Mouse (Mus musculus) stomach, embryonic 14.5 days (tissue): ENCODE measurements at regions not wholly inside any gene's neighbourhood (a gene's known extent, or its start where the extent isn't known, plus 50 kb on each side); places are given as distances from the start of the nearest gene placed in this dataset.

Experiments
- ATAC-seq: fragments of 200-750 bp; cut with Nextera tagmentation; 2 replicates; pipeline ENCODE4 v1.8.0; 2017; ENCODE audit warnings: low read depth, moderate TSS enrichment; ENCODE audit not compliant: insufficient number of reproducible peaks, insufficient read depth, low FRiP score
- H3K27ac ChIP-seq: fragments of 300-500 bp; sonication (generic); 2 replicates; pipeline ENCODE4 v1.5.1; 2014; ENCODE audit warnings: mild to moderate bottlenecking, low read length, moderate library complexity, mixed read lengths
- H3K27me3 ChIP-seq: fragments of 300-500 bp; sonication (generic); 2 replicates; pipeline ENCODE4 v1.6.1; 2014; ENCODE audit warnings: low read length, control low read depth, mixed read lengths; ENCODE audit not compliant: control insufficient read depth, insufficient read depth
- H3K36me3 ChIP-seq: fragments of 300-500 bp; sonication (generic); 2 replicates; pipeline ENCODE4 v1.6.1; 2014; ENCODE audit warnings: mild to moderate bottlenecking, control low read depth, low read length, moderate library complexity, mixed read lengths; ENCODE audit not compliant: control insufficient read depth, insufficient read depth
- H3K4me1 ChIP-seq: fragments of 300-500 bp; sonication (generic); 2 replicates; pipeline ENCODE4 v1.6.1; 2014; ENCODE audit warnings: low read length, control low read depth, mixed read lengths; ENCODE audit not compliant: control insufficient read depth, insufficient read depth
- H3K4me2 ChIP-seq: fragments of 300-500 bp; sonication (generic); replicated peaks from 2 replicates; pipeline ENCODE4 v1.6.1; 2014; ENCODE audit warnings: low read depth, low read length, control low read depth
- H3K4me3 ChIP-seq: fragments of 300-500 bp; sonication (generic); 2 replicates; pipeline ENCODE4 v1.5.1; 2014; ENCODE audit warnings: low read depth, low read length, control low read depth
- H3K9ac ChIP-seq: fragments of 300-500 bp; sonication (generic); replicated peaks from 2 replicates; pipeline ENCODE4 v1.6.1; 2014; ENCODE audit warnings: low read depth, mild to moderate bottlenecking, control low read depth, low read length, moderate library complexity, mixed read lengths
- H3K9me3 ChIP-seq: fragments of 300-500 bp; sonication (generic); 2 replicates; pipeline ENCODE4 v1.6.1; 2016; ENCODE audit warnings: low read depth, low read length, control low read depth; ENCODE audit not compliant: control insufficient read depth
- WGBS: fragments of 180-500 bp; shearing (Covaris S2); extraction: QIAGEN DNeasy Blood & Tissue Kit; methylation state at CpG from one replicate; pipeline ENCODE4 v1.1.7; 2014; 5-methylcytosine and 5-hydroxymethylcytosine counted together

GRCm38 (mm10) chr1:64220486-64220885 lies 98.4 kb upstream of the Klf7 start:
- 87% methylated on average over 1 of the region's 1 CpGs for WGBS
- H3K4me1 ChIP-seq: peaks cover 13% of the 10 kb centered on the region; the same call in 1 of the 2 replicates
- ATAC-seq: no peak

GRCm38 (mm10) chr1:64220040-64220439 lies 98.0 kb upstream of the Klf7 start:
- Histone ChIP-seq H3K4me1 (peaks cover 13% of the 10 kb centered on the region; the same call in 1 of the 2 replicates), H3K36me3 (no peaks in the 10 kb centered on the region), H3K9ac (no peak overlapping the region), H3K27me3 (no peaks in the 10 kb centered on the region), H3K27ac (no peak overlapping the region), H3K4me3 (no peak overlapping the region), H3K9me3 (no peaks in the 10 kb centered on the region), H3K4me2 (no peak overlapping the region)
- WGBS: 79% methylated on average over 5 of the region's 5 CpGs
- ATAC-seq: no peak

More at GRCm38 (mm10) chr1:64220486-64220885, 98.4 kb upstream of the Klf7 start:
- no peak overlapping the region for H3K27ac ChIP-seq
- no peaks in the 10 kb centered on the region for H3K36me3 ChIP-seq
- H3K4me3 ChIP-seq: no peak overlapping the region
- no peaks in the 10 kb centered on the region for H3K9me3 ChIP-seq
- no peak overlapping the region for H3K4me2 ChIP-seq
- H3K27me3 ChIP-seq: no peaks in the 10 kb centered on the region
- no peak overlapping the region for H3K9ac ChIP-seq

GRCm38 (mm10) chr1:64215646-64216045 lies 93.6 kb upstream of the Klf7 start:
- Histone ChIP-seq H3K4me2 (no peak overlapping the region), H3K4me1 (no peaks in the 10 kb centered on the region), H3K9ac (no peak overlapping the region), H3K4me3 (no peak overlapping the region), H3K27me3 (no peaks in the 10 kb centered on the region), H3K36me3 (no peaks in the 10 kb centered on the region), H3K9me3 (no peaks in the 10 kb centered on the region), H3K27ac (no peak overlapping the region)
- WGBS: 76% methylated on average over 4 of the region's 4 CpGs
- ATAC-seq: no peak

GRCm38 (mm10) chr1:64209131-64209530 lies 87.0 kb upstream of the Klf7 start:
- WGBS: 81% methylated on average over 1 of the region's 1 CpGs

GRCm38 (mm10) chr1:64200387-64201023 lies 78.4 kb upstream of the Klf7 start:
- H3K9me3 ChIP-seq: peaks cover 3% of the 10 kb centered on the region; the same call in 1 of the 2 replicates
- no peaks in the 10 kb centered on the region for H3K27me3 ChIP-seq
- no peak overlapping the region for H3K9ac ChIP-seq
- H3K4me3 ChIP-seq: no peak overlapping the region
- no peaks in the 10 kb centered on the region for H3K36me3 ChIP-seq
- WGBS: 43% methylated on average over 5 of the region's 5 CpGs
- no peak overlapping the region for H3K4me2 ChIP-seq
- H3K27ac ChIP-seq: no peak overlapping the region
- ATAC-seq: no peak
- no peaks in the 10 kb centered on the region for H3K4me1 ChIP-seq

More at GRCm38 (mm10) chr1:64209131-64209530, 87.0 kb upstream of the Klf7 start:
- Histone ChIP-seq H3K36me3 (no peaks in the 10 kb centered on the region), H3K27ac (no peak overlapping the region), H3K9me3 (peaks cover 3% of the 10 kb centered on the region; the same call in 1 of the 2 replicates), H3K27me3 (no peaks in the 10 kb centered on the region), H3K9ac (no peak overlapping the region), H3K4me2 (no peak overlapping the region), H3K4me1 (no peaks in the 10 kb centered on the region), H3K4me3 (no peak overlapping the region)
- ATAC-seq: no peak

GRCm38 (mm10) chr1:64198781-64199180 lies 76.7 kb upstream of the Klf7 start:
- no peaks in the 10 kb centered on the region for H3K27me3 ChIP-seq
- 91% methylated on average over 5 of the region's 5 CpGs for WGBS
- no peak overlapping the region for H3K4me2 ChIP-seq
- no peaks in the 10 kb centered on the region for H3K36me3 ChIP-seq
- no peaks in the 10 kb centered on the region for H3K4me1 ChIP-seq
- no peak for ATAC-seq
- H3K9ac ChIP-seq: no peak overlapping the region
- no peaks in the 10 kb centered on the region for H3K9me3 ChIP-seq
- H3K27ac ChIP-seq: no peak overlapping the region
- no peak overlapping the region for H3K4me3 ChIP-seq

GRCm38 (mm10) chr1:64198322-64198721 lies 76.2 kb upstream of the Klf7 start:
- H3K4me2 ChIP-seq: no peak overlapping the region
- no peaks in the 10 kb centered on the region for H3K27me3 ChIP-seq
- no peaks in the 10 kb centered on the region for H3K9me3 ChIP-seq
- ATAC-seq: no peak
- H3K27ac ChIP-seq: no peak overlapping the region
- H3K9ac ChIP-seq: no peak overlapping the region
- no peaks in the 10 kb centered on the region for H3K36me3 ChIP-seq
- H3K4me3 ChIP-seq: no peak overlapping the region
- H3K4me1 ChIP-seq: no peaks in the 10 kb centered on the region
- 86% methylated on average over 2 of the region's 2 CpGs for WGBS

GRCm38 (mm10) chr1:64195970-64196491 lies 73.9 kb upstream of the Klf7 start:
- Histone ChIP-seq H3K36me3 (no peaks in the 10 kb centered on the region), H3K9ac (no peak overlapping the region), H3K4me3 (no peak overlapping the region), H3K4me2 (no peak overlapping the region), H3K27ac (no peak overlapping the region), H3K9me3 (no peaks in the 10 kb centered on the region), H3K27me3 (no peaks in the 10 kb centered on the region), H3K4me1 (no peaks in the 10 kb centered on the region)
- WGBS: 32% methylated on average over 4 of the region's 4 CpGs
- no peak for ATAC-seq

GRCm38 (mm10) chr1:64195294-64195693 lies 73.2 kb upstream of the Klf7 start:
- WGBS: 57% methylated on average over 4 of the region's 4 CpGs
- ATAC-seq: no peak
- H3K4me2 ChIP-seq: no peak overlapping the region

More at GRCm38 (mm10) chr1:64195294-64195693, 73.2 kb upstream of the Klf7 start:
- H3K9ac ChIP-seq: no peak overlapping the region
- no peak overlapping the region for H3K27ac ChIP-seq
- no peak overlapping the region for H3K4me3 ChIP-seq
- no peaks in the 10 kb centered on the region for H3K36me3 ChIP-seq
- H3K4me1 ChIP-seq: no peaks in the 10 kb centered on the region
- no peaks in the 10 kb centered on the region for H3K9me3 ChIP-seq
- no peaks in the 10 kb centered on the region for H3K27me3 ChIP-seq
